Mouse (Mus musculus) NIH3T3 (cell line): ENCODE measurements at regions not wholly inside any gene's neighbourhood (a gene's known extent, or its start where the extent isn't known, plus 50 kb on each side); places are given as distances from the start of the nearest gene placed in this dataset.

Experiments used
- DNase-seq: peaks from one replicate; pipeline ENCODE4 v3.0.0-alpha.2; 2012; ENCODE audit warnings: low read depth

GRCm38 (mm10) chr3:50887002-50887401, 337.2 kb upstream of the Noct start:
- DNase-seq: no peak

- DNase-seq: no peak
These were observed 335.6 kb upstream of the Noct start for GRCm38 (mm10) chr3:50888571-50889210.

GRCm38 (mm10) chr3:50890537-50890936, 333.7 kb upstream of the Noct start:
- DNase-seq: no peak

- DNase-seq: no peak
These were observed 326.1 kb upstream of the Noct start for GRCm38 (mm10) chr3:50898179-50898578.

- DNase-seq: no peak
These were observed 324.4 kb upstream of the Noct start for GRCm38 (mm10) chr3:50899830-50900350.

GRCm38 (mm10) chr3:50900566-50900965, 323.7 kb upstream of the Noct start:
- DNase-seq: no peak

GRCm38 (mm10) chr3:50901321-50901720, 322.9 kb upstream of the Noct start:
- no peak for DNase-seq

- DNase-seq: peak; percentile 8
These were observed 321.3 kb upstream of the Noct start for GRCm38 (mm10) chr3:50902933-50903332.

GRCm38 (mm10) chr3:50904716-50905116, 319.5 kb upstream of the Noct start:
- DNase-seq: no peak

GRCm38 (mm10) chr3:50905274-50905992, 318.8 kb upstream of the Noct start:
- no peak for DNase-seq

- peak; percentile 90 for DNase-seq
These were observed 318.0 kb upstream of the Noct start for GRCm38 (mm10) chr3:50905993-50906831.

- no peak for DNase-seq
These were observed 311.2 kb upstream of the Noct start for GRCm38 (mm10) chr3:50912980-50913518.

- DNase-seq: no peak
These were observed 309.3 kb upstream of the Noct start for GRCm38 (mm10) chr3:50914866-50915365.

GRCm38 (mm10) chr3:50916305-50916854, 307.9 kb upstream of the Noct start:
- DNase-seq: no peak

- no peak for DNase-seq
These were observed 301.9 kb upstream of the Noct start for GRCm38 (mm10) chr3:50922347-50922746.

- no peak for DNase-seq
These were observed 301.4 kb upstream of the Noct start for GRCm38 (mm10) chr3:50922832-50923231.

GRCm38 (mm10) chr3:50923327-50923726, 300.9 kb upstream of the Noct start:
- no peak for DNase-seq

GRCm38 (mm10) chr3:50927318-50927717, 296.9 kb upstream of the Noct start:
- DNase-seq: no peak

- no peak for DNase-seq
These were observed 295.2 kb upstream of the Noct start for GRCm38 (mm10) chr3:50929013-50929412.

- DNase-seq: no peak
These were observed 291.7 kb upstream of the Noct start for GRCm38 (mm10) chr3:50932397-50933089.

- DNase-seq: no peak
These were observed 291.2 kb upstream of the Noct start for GRCm38 (mm10) chr3:50933090-50933443.
